Mouse (Mus musculus) brain, adult 2 months (tissue): ENCODE measurements at regions not wholly inside any gene's neighbourhood (a gene's known extent, or its start where the extent isn't known, plus 50 kb on each side); places are given as distances from the start of the nearest gene placed in this dataset.

ENCODE experiments used
- DNase-seq: peaks from one replicate; pipeline ENCODE4 v3.0.0; 2011; ENCODE audit warnings: low read depth, low spot score

- peak; percentile 64 for DNase-seq
Measured at GRCm38 (mm10) chr1:154076684-154077475, 124.1 kb upstream of the Zfp648 start.

- DNase-seq = no peak
Measured at GRCm38 (mm10) chr1:154080505-154081380, 120.2 kb upstream of the Zfp648 start.

- no peak for DNase-seq
Measured at GRCm38 (mm10) chr1:154086145-154086544, 114.8 kb upstream of the Zfp648 start.

GRCm38 (mm10) chr1:154089815-154090214 is 111.2 kb upstream of the Zfp648 start:
- no peak for DNase-seq

- DNase-seq = no peak
Measured at GRCm38 (mm10) chr1:154090521-154091490, 110.2 kb upstream of the Zfp648 start.

GRCm38 (mm10) chr1:154093549-154093948 is 107.4 kb upstream of the Zfp648 start:
- no peak for DNase-seq

GRCm38 (mm10) chr1:154094357-154094756 is 106.6 kb upstream of the Zfp648 start:
- DNase-seq = no peak

GRCm38 (mm10) chr1:154096113-154096512 is 104.9 kb upstream of the Zfp648 start:
- DNase-seq = no peak

- no peak for DNase-seq
Measured at GRCm38 (mm10) chr1:154096911-154097310, 104.1 kb upstream of the Zfp648 start.

- DNase-seq = peak; percentile 49
Measured at GRCm38 (mm10) chr1:154097656-154098055, 103.3 kb upstream of the Zfp648 start.

GRCm38 (mm10) chr1:154100556-154100955 is 100.4 kb upstream of the Zfp648 start:
- DNase-seq = no peak

- no peak for DNase-seq
Measured at GRCm38 (mm10) chr1:154101433-154101832, 99.6 kb upstream of the Zfp648 start.

GRCm38 (mm10) chr1:154102191-154102590 is 98.8 kb upstream of the Zfp648 start:
- DNase-seq = no peak

GRCm38 (mm10) chr1:154102871-154103596 is 98.0 kb upstream of the Zfp648 start:
- DNase-seq = peak; percentile 85

GRCm38 (mm10) chr1:154103597-154103923 is 97.4 kb upstream of the Zfp648 start:
- DNase-seq = no peak

GRCm38 (mm10) chr1:154104006-154104600 is 96.9 kb upstream of the Zfp648 start:
- DNase-seq = no peak

GRCm38 (mm10) chr1:154104779-154105178 is 96.2 kb upstream of the Zfp648 start:
- no peak for DNase-seq

GRCm38 (mm10) chr1:154112500-154112899 is 88.5 kb upstream of the Zfp648 start:
- peak; percentile 78 for DNase-seq

- DNase-seq = no peak
Measured at GRCm38 (mm10) chr1:154113291-154114050, 87.5 kb upstream of the Zfp648 start.
